Mouse (Mus musculus): ENCODE data around the gene Rfxank.

- TF ChIP-seq POLR2A (IDR thresholded peaks at IDR 0.05; ENCODE audit: low read depth, low read length) (no peak), CTCF (IDR thresholded peaks at IDR 0.05; ENCODE audit: borderline replicate concordance, insufficient read depth, low read length) (no peak)
Observed at GRCm38 (mm10) chr8:70137890-70138289, 1.1 kb downstream of the Rfxank start.

Data from embryonic fibroblast, embryonic 13.5 days (primary cell).